Mouse (Mus musculus) G1E (cell line): Measurements from ENCODE around the gene Hnrnpk. TPM values are rescaled to one million over a fixed set of nuclear protein-coding genes. Genes with fewer than 3 reads are reported as not detected.

Source experiments
- ATAC-seq: 2 replicates; pipeline ENCODE4 v1.8.0; 2016; ENCODE audit warnings: mild to moderate bottlenecking; ENCODE audit not compliant: insufficient number of reproducible peaks, poor library complexity, low FRiP score, severe bottlenecking; ENCODE audit errors: extremely low read depth
- DNase-seq: peaks from one replicate; pipeline ENCODE4 v3.0.0; 2012; ENCODE audit warnings: low spot score
- H3K27me3 ChIP-seq: 2 replicates; pipeline ENCODE4 v1.6.1; 2012; ENCODE audit warnings: mild to moderate bottlenecking, low read length, inconsistent platforms; ENCODE audit not compliant: insufficient read depth
- H3K36me3 ChIP-seq: replicated peaks from 2 replicates; pipeline ENCODE3; 2012; ENCODE audit warnings: mild to moderate bottlenecking, inconsistent platforms
- H3K4me1 ChIP-seq: 2 replicates; pipeline ENCODE4 v1.6.1; 2012; ENCODE audit warnings: low read depth, low read length, inconsistent platforms, mixed read lengths; ENCODE audit not compliant: insufficient read depth
- H3K4me3 ChIP-seq: 2 replicates; pipeline ENCODE4 v1.5.1; 2012; ENCODE audit warnings: low read depth, mild to moderate bottlenecking, inconsistent platforms, low read length, moderate library complexity, mixed read lengths
- H3K9me3 ChIP-seq: replicated peaks from 2 replicates; pipeline ENCODE4 v1.6.1; 2012; ENCODE audit warnings: inconsistent platforms
- CTCF ChIP-seq: IDR thresholded peaks from 2 replicates; pipeline ENCODE4 v1.5.1; 2012; ENCODE audit warnings: low read depth, low read length, inconsistent platforms, mixed read lengths
- GATA1 ChIP-seq: IDR thresholded peaks from 2 replicates; pipeline ENCODE4 v1.6.1; 2012; ENCODE audit warnings: borderline replicate concordance, low read length, inconsistent platforms, mixed read lengths
- GATA2 ChIP-seq: IDR thresholded peaks from 2 replicates; pipeline ENCODE4 v1.6.1; 2012; ENCODE audit warnings: low read depth, low read length, inconsistent platforms, borderline replicate concordance
- POLR2AphosphoS5 ChIP-seq: IDR thresholded peaks from 2 replicates; pipeline ENCODE4 v1.6.1; 2012; ENCODE audit warnings: low read depth, low read length, inconsistent platforms; ENCODE audit not compliant: insufficient replicate concordance
- TAL1 ChIP-seq: conservative IDR thresholded peaks from 2 replicates; pipeline ENCODE4 v1.6.1; 2012; ENCODE audit warnings: low read depth, low read length, inconsistent platforms, mixed read lengths
- polyA plus RNA-seq: library from polyadenylated mRNA; stranded (reverse); fragments of >175 nt; gene quantifications from 2 replicates; pipeline ENCODE4 v1.2.3, GENCODE M21; 2012
- total RNA-seq, 2 experiments: library from RNA; stranded (forward) in 1 of 2; stranded (reverse) in 1 of 2; fragments of 200-1000 nt in 1 of 2; fragments of >200 nt in 1 of 2; fragmentation: Nextera tagmentation in 1 of 2; gene quantifications; 2 replicates each; pipeline ENCODE4 v1.2.3; 2014 to 2017

Hnrnpk gene
- total and polyA plus RNA-seq, 3 experiments: 1,008 to 2,332 (median 1,730) TPM

DNA sequence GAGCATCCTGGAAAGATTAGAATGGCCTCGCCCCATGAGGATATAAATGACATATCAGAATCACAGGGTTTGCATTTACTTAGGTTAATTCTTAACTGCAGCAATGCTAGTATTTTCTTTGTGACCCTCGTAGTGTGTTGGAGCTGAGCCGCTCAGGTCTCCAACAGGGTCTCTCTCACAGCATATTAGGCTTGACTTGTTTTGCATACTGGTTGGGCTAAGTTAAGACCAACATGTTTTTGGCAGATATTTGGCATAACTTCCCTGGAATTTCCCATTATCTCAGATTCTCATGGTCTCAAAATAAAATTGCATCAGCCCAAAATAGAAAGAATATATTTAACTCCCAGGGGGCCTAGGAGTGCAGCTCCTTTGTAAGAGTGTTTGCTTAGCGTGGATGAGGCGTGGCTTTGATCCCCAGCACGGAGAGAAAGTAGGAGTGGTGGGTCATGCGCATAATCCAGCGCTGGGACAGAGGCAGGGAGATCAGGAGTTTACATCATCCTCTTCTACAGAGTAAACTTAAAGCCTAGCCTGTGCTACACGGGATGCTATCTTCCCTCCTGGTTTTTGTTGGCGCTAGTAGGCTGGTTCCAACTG is 20.0 kb upstream of the Hnrnpk start:
- TF ChIP-seq TAL1 (no peak), GATA2 (no peak), GATA1 (no peak), POLR2AphosphoS5 (no peak), CTCF (no peak)
- DNase-seq (no peak), ATAC-seq (no peak)

GRCm38 (mm10) chr13:58422242-58422641 is 19.1 kb upstream of the Hnrnpk start:
- Histone ChIP-seq H3K9me3 (no peaks in the 10 kb centered on the region; the same call in 1 of the 2 replicates), H3K4me1 (peaks cover 2% of the 10 kb centered on the region; the same call in 1 of the 2 replicates), H3K36me3 (no peaks in the 10 kb centered on the region), H3K27me3 (peaks cover 11% of the 10 kb centered on the region), H3K4me3 (no peak overlapping the region)
- TF ChIP-seq GATA2 (no peak), TAL1 (no peak), GATA1 (no peak), POLR2AphosphoS5 (no peak), CTCF (no peak)
- ATAC-seq: no peak
- DNase-seq: no peak

More for the DNA sequence above, 20.0 kb upstream of the Hnrnpk start:
- Histone ChIP-seq H3K4me3 (no peak overlapping the region), H3K9me3 (no peaks in the 10 kb centered on the region), H3K4me1 (peaks cover 2% of the 10 kb centered on the region; the same call in 1 of the 2 replicates), H3K36me3 (no peaks in the 10 kb centered on the region), H3K27me3 (peaks cover 11% of the 10 kb centered on the region)

- peaks cover 4% of the 10 kb centered on the region for H3K9me3 ChIP-seq
- no peak for DNase-seq
- H3K4me3 ChIP-seq: no peak overlapping the region
- no peak for ATAC-seq
- no peaks in the 10 kb centered on the region for H3K36me3 ChIP-seq
- peaks cover 2% of the 10 kb centered on the region; the same call in 1 of the 2 replicates for H3K4me1 ChIP-seq
- peaks cover 7% of the 10 kb centered on the region for H3K27me3 ChIP-seq
- no peak for TF ChIP-seq GATA1
- TF ChIP-seq CTCF: no peak
- no peak for TF ChIP-seq POLR2AphosphoS5
- TF ChIP-seq TAL1: no peak
- no peak for TF ChIP-seq GATA2
These were observed 17.9 kb upstream of the Hnrnpk start for GRCm38 (mm10) chr13:58421026-58421425.

DNA sequence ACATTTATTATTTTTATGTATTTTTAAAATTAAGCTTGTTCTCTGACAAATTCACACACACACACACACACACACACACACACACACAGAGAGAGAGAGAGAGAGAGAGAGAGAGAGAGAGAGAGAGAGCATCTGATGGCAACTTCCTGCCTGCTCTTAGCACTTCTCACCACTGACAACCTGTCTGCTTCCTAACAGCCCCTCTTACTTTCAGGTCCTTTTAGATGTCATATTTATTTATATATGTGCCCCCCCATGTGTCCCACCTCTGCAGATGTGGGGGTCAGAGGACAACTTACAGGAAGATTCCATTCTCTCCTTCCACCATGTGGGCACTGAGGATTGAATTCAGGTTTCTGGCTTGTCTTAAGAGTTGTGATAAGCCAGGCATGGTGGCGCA is 16.1 kb upstream of the Hnrnpk start:
- Histone ChIP-seq H3K27me3 (peaks cover 3% of the 10 kb centered on the region; the same call in 1 of the 2 replicates), H3K36me3 (no peaks in the 10 kb centered on the region), H3K4me3 (no peak overlapping the region), H3K9me3 (peaks cover 4% of the 10 kb centered on the region), H3K4me1 (peaks cover 2% of the 10 kb centered on the region; the same call in 1 of the 2 replicates)
- no peak for TF ChIP-seq POLR2AphosphoS5
- TF ChIP-seq CTCF: no peak
- TF ChIP-seq TAL1: no peak
- no peak for TF ChIP-seq GATA1
- no peak for TF ChIP-seq GATA2
- DNase-seq: no peak
- no peak for ATAC-seq

GRCm38 (mm10) chr13:58418656-58419055 is 15.5 kb upstream of the Hnrnpk start:
- no peaks in the 10 kb centered on the region for H3K36me3 ChIP-seq
- no peak for DNase-seq
- peaks cover 3% of the 10 kb centered on the region; the same call in 1 of the 2 replicates for H3K27me3 ChIP-seq
- peaks cover 4% of the 10 kb centered on the region for H3K9me3 ChIP-seq
- ATAC-seq: no peak
- no peak overlapping the region for H3K4me3 ChIP-seq
- H3K4me1 ChIP-seq: peaks cover 2% of the 10 kb centered on the region; the same call in 1 of the 2 replicates
- no peak for TF ChIP-seq TAL1
- TF ChIP-seq GATA1: no peak
- TF ChIP-seq CTCF: no peak

- TF ChIP-seq POLR2AphosphoS5 (no peak), TAL1 (no peak), CTCF (no peak), GATA2 (no peak)
- DNase-seq: no peak
- H3K36me3 ChIP-seq: peaks cover 14% of the 10 kb centered on the region
- H3K27me3 ChIP-seq: peaks cover 3% of the 10 kb centered on the region; the same call in 1 of the 2 replicates
- H3K4me1 ChIP-seq: no peaks in the 10 kb centered on the region
- no peak overlapping the region for H3K4me3 ChIP-seq
- H3K9me3 ChIP-seq: peaks cover 14% of the 10 kb centered on the region
- ATAC-seq: no peak
These were observed 12.7 kb upstream of the Hnrnpk start for GRCm38 (mm10) chr13:58415838-58416237.
